Mouse (Mus musculus) embryonic facial prominence, embryonic 15.5 days (tissue): ENCODE measurements at regions not wholly inside any gene's neighbourhood (a gene's known extent, or its start where the extent isn't known, plus 50 kb on each side); places are given as distances from the start of the nearest gene placed in this dataset.

ENCODE experiments used
- ATAC-seq: fragments of 200-750 bp; cut with Nextera tagmentation; 2 replicates; pipeline ENCODE4 v1.8.0; 2017; ENCODE audit warnings: low read depth, moderate TSS enrichment; ENCODE audit not compliant: insufficient number of reproducible peaks, low FRiP score, low TSS enrichment
- H3K27ac ChIP-seq: fragments of 300-500 bp; sonication (generic); replicated peaks from 2 replicates; pipeline ENCODE4 v1.5.1; 2015; ENCODE audit warnings: mild to moderate bottlenecking, inconsistent platforms
- H3K27me3 ChIP-seq: fragments of 300-500 bp; sonication (generic); 2 replicates; pipeline ENCODE4 v1.6.1; 2015; ENCODE audit warnings: inconsistent platforms
- H3K36me3 ChIP-seq: fragments of 300-500 bp; sonication (generic); 2 replicates; pipeline ENCODE4 v1.6.1; 2015; ENCODE audit warnings: mild to moderate bottlenecking, inconsistent platforms
- H3K4me1 ChIP-seq: fragments of 300-500 bp; sonication (generic); 2 replicates; pipeline ENCODE4 v1.6.1; 2015; ENCODE audit warnings: inconsistent platforms
- H3K4me2 ChIP-seq: fragments of 300-500 bp; sonication (generic); replicated peaks from 2 replicates; pipeline ENCODE4 v1.6.1; 2015; ENCODE audit warnings: mild to moderate bottlenecking, inconsistent platforms
- H3K4me3 ChIP-seq: fragments of 300-500 bp; sonication (generic); replicated peaks from 2 replicates; pipeline ENCODE4 v1.5.1; 2015; ENCODE audit warnings: mild to moderate bottlenecking, inconsistent platforms
- H3K9ac ChIP-seq: fragments of 300-500 bp; sonication (generic); 2 replicates; pipeline ENCODE4 v1.6.1; 2015; ENCODE audit warnings: inconsistent platforms
- H3K9me3 ChIP-seq: fragments of 300-500 bp; sonication (generic); replicated peaks from 2 replicates; pipeline ENCODE4 v1.6.1; 2016; ENCODE audit warnings: inconsistent platforms
- WGBS: fragments of 180-500 bp; shearing (Covaris S2); methylation state at CpG from one replicate; pipeline ENCODE4 v1.1.7; 2015; 5-methylcytosine and 5-hydroxymethylcytosine counted together

- Histone ChIP-seq H3K9ac (no peak overlapping the region), H3K4me2 (no peak overlapping the region), H3K4me3 (no peak overlapping the region), H3K27me3 (peaks cover 14% of the 10 kb centered on the region), H3K36me3 (no peaks in the 10 kb centered on the region), H3K9me3 (no peaks in the 10 kb centered on the region), H3K4me1 (peaks cover 19% of the 10 kb centered on the region), H3K27ac (peak overlapping the region; percentile 73; the same call in 1 of the 2 replicates)
- no peak for ATAC-seq
- WGBS: 69% methylated on average over 6 of the region's 6 CpGs
Measured at GRCm38 (mm10) chrX:99324546-99325170, 146.4 kb downstream of the Pja1 start.

- Histone ChIP-seq H3K4me2 (no peak overlapping the region), H3K27ac (no peak overlapping the region), H3K4me1 (peaks cover 9% of the 10 kb centered on the region), H3K4me3 (no peak overlapping the region), H3K9ac (no peak overlapping the region), H3K27me3 (peaks cover 17% of the 10 kb centered on the region), H3K36me3 (no peaks in the 10 kb centered on the region), H3K9me3 (no peaks in the 10 kb centered on the region)
- ATAC-seq: no peak
- 76% methylated on average over 7 of the region's 7 CpGs for WGBS
Measured at GRCm38 (mm10) chrX:99319791-99320190, 151.3 kb downstream of the Pja1 start.

GRCm38 (mm10) chrX:99319163-99319562 is 151.9 kb downstream of the Pja1 start:
- H3K9me3 ChIP-seq: no peaks in the 10 kb centered on the region
- ATAC-seq: no peak
- peaks cover 5% of the 10 kb centered on the region; the same call in 1 of the 2 replicates for H3K4me1 ChIP-seq
- no peaks in the 10 kb centered on the region for H3K36me3 ChIP-seq
- H3K4me2 ChIP-seq: no peak overlapping the region
- no peak overlapping the region for H3K9ac ChIP-seq
- 66% methylated on average over 6 of the region's 6 CpGs for WGBS
- H3K4me3 ChIP-seq: no peak overlapping the region
- peaks cover 17% of the 10 kb centered on the region for H3K27me3 ChIP-seq
- no peak overlapping the region for H3K27ac ChIP-seq

- peaks cover 5% of the 10 kb centered on the region; the same call in 1 of the 2 replicates for H3K4me1 ChIP-seq
- no peaks in the 10 kb centered on the region for H3K9me3 ChIP-seq
- H3K27me3 ChIP-seq: peaks cover 12% of the 10 kb centered on the region
- H3K9ac ChIP-seq: no peak overlapping the region
- ATAC-seq: no peak
- 61% methylated on average over 8 of the region's 8 CpGs for WGBS
- H3K36me3 ChIP-seq: no peaks in the 10 kb centered on the region
- H3K4me3 ChIP-seq: no peak overlapping the region
- H3K4me2 ChIP-seq: no peak overlapping the region
- H3K27ac ChIP-seq: no peak overlapping the region
Measured at GRCm38 (mm10) chrX:99318141-99318540, 152.9 kb downstream of the Pja1 start.

GRCm38 (mm10) chrX:99317736-99318135 is 153.3 kb downstream of the Pja1 start:
- WGBS: 66% methylated on average over 10 of the region's 10 CpGs
- Histone ChIP-seq H3K9me3 (no peaks in the 10 kb centered on the region), H3K27me3 (peaks cover 10% of the 10 kb centered on the region), H3K4me2 (no peak overlapping the region), H3K27ac (no peak overlapping the region), H3K9ac (no peak overlapping the region), H3K4me1 (peaks cover 5% of the 10 kb centered on the region; the same call in 1 of the 2 replicates), H3K36me3 (no peaks in the 10 kb centered on the region), H3K4me3 (no peak overlapping the region)
- ATAC-seq: no peak

- H3K4me3 ChIP-seq: no peak overlapping the region
- H3K27me3 ChIP-seq: peaks cover 6% of the 10 kb centered on the region
- 43% methylated on average over 4 of the region's 4 CpGs for WGBS
- H3K9ac ChIP-seq: no peak overlapping the region
- H3K4me1 ChIP-seq: peaks cover 5% of the 10 kb centered on the region; the same call in 1 of the 2 replicates
- H3K4me2 ChIP-seq: no peak overlapping the region
- ATAC-seq: peak; percentile 34; the same call in 1 of the 2 replicates
- H3K9me3 ChIP-seq: no peaks in the 10 kb centered on the region
- no peaks in the 10 kb centered on the region for H3K36me3 ChIP-seq
- no peak overlapping the region for H3K27ac ChIP-seq
Measured at GRCm38 (mm10) chrX:99316410-99317056, 154.5 kb downstream of the Pja1 start.

GRCm38 (mm10) chrX:99299110-99299509 is 163.2 kb downstream of the Efnb1 start:
- Histone ChIP-seq H3K27me3 (peaks cover 30% of the 10 kb centered on the region), H3K9ac (no peak overlapping the region), H3K4me3 (no peak overlapping the region), H3K4me2 (no peak overlapping the region), H3K9me3 (no peaks in the 10 kb centered on the region), H3K27ac (no peak overlapping the region), H3K36me3 (no peaks in the 10 kb centered on the region), H3K4me1 (no peaks in the 10 kb centered on the region)
- 59% methylated on average over 6 of the region's 6 CpGs for WGBS
- ATAC-seq: no peak

- Histone ChIP-seq H3K4me1 (no peaks in the 10 kb centered on the region), H3K36me3 (no peaks in the 10 kb centered on the region), H3K9me3 (no peaks in the 10 kb centered on the region), H3K27ac (no peak overlapping the region), H3K4me3 (no peak overlapping the region), H3K27me3 (peaks cover 34% of the 10 kb centered on the region), H3K4me2 (no peak overlapping the region), H3K9ac (no peak overlapping the region)
- ATAC-seq: no peak
- 64% methylated on average over 8 of the region's 8 CpGs for WGBS
Measured at GRCm38 (mm10) chrX:99294726-99295125, 158.8 kb downstream of the Efnb1 start.

- no peaks in the 10 kb centered on the region for H3K36me3 ChIP-seq
- H3K27ac ChIP-seq: no peak overlapping the region
- no peaks in the 10 kb centered on the region for H3K9me3 ChIP-seq
- peaks cover 34% of the 10 kb centered on the region for H3K27me3 ChIP-seq
- H3K9ac ChIP-seq: no peak overlapping the region
- ATAC-seq: no peak
- H3K4me1 ChIP-seq: no peaks in the 10 kb centered on the region
- H3K4me3 ChIP-seq: no peak overlapping the region
- WGBS: 64% methylated on average over 6 of the region's 6 CpGs
- H3K4me2 ChIP-seq: no peak overlapping the region
Measured at GRCm38 (mm10) chrX:99293967-99294366, 158.0 kb downstream of the Efnb1 start.

- Histone ChIP-seq H3K36me3 (no peaks in the 10 kb centered on the region), H3K4me2 (no peak overlapping the region), H3K27ac (no peak overlapping the region), H3K27me3 (peaks cover 38% of the 10 kb centered on the region), H3K9ac (no peak overlapping the region), H3K4me3 (no peak overlapping the region), H3K4me1 (no peaks in the 10 kb centered on the region), H3K9me3 (no peaks in the 10 kb centered on the region)
- WGBS: 74% methylated on average over 11 of the region's 11 CpGs
- ATAC-seq: no peak
Measured at GRCm38 (mm10) chrX:99292758-99293157, 156.8 kb downstream of the Efnb1 start.

- Histone ChIP-seq H3K27ac (no peak overlapping the region), H3K9me3 (no peaks in the 10 kb centered on the region), H3K4me1 (no peaks in the 10 kb centered on the region), H3K27me3 (peaks cover 44% of the 10 kb centered on the region), H3K4me2 (no peak overlapping the region), H3K4me3 (no peak overlapping the region), H3K36me3 (no peaks in the 10 kb centered on the region), H3K9ac (no peak overlapping the region)
- ATAC-seq: 0 out of 2 replicates have a peak, but pooled peaks have one; percentile 13
- 53% methylated on average over 5 of the region's 5 CpGs for WGBS
Measured at GRCm38 (mm10) chrX:99291965-99292364, 156.0 kb downstream of the Efnb1 start.
